Mouse (Mus musculus) midbrain, embryonic 12.5 days (tissue): ENCODE measurements around the gene Fxr2. TPM values are rescaled to one million over a fixed set of nuclear protein-coding genes. Genes with fewer than 3 reads are reported as not detected.

Experiments used
- ATAC-seq: fragments of 200-750 bp; cut with Nextera tagmentation; 2 replicates; pipeline ENCODE4 v1.8.0; 2017; ENCODE audit warnings: low read depth, moderate TSS enrichment, moderate library complexity; ENCODE audit not compliant: low FRiP score
- H3K27ac ChIP-seq: fragments of 300-500 bp; sonication (generic); replicated peaks from 2 replicates; pipeline ENCODE4 v1.5.1; 2016; ENCODE audit warnings: mild to moderate bottlenecking
- H3K27me3 ChIP-seq: fragments of 300-500 bp; sonication (generic); 2 replicates; pipeline ENCODE4 v1.6.1; 2016; ENCODE audit warnings: mild to moderate bottlenecking
- H3K36me3 ChIP-seq: fragments of 300-500 bp; sonication (generic); 2 replicates; pipeline ENCODE4 v1.6.1; 2016
- H3K4me1 ChIP-seq: fragments of 300-500 bp; sonication (generic); 2 replicates; pipeline ENCODE4 v1.6.1; 2016
- H3K4me2 ChIP-seq: fragments of 300-500 bp; sonication (generic); replicated peaks from 2 replicates; pipeline ENCODE4 v1.6.1; 2016; ENCODE audit warnings: mild to moderate bottlenecking, moderate library complexity
- H3K4me3 ChIP-seq: fragments of 300-500 bp; sonication (generic); 2 replicates; pipeline ENCODE4 v1.5.1; 2016; ENCODE audit warnings: mild to moderate bottlenecking
- H3K9ac ChIP-seq: fragments of 300-500 bp; sonication (generic); replicated peaks from 2 replicates; pipeline ENCODE4 v1.6.1; 2016; ENCODE audit warnings: mild to moderate bottlenecking, moderate library complexity
- H3K9me3 ChIP-seq: fragments of 300-500 bp; sonication (generic); 2 replicates; pipeline ENCODE4 v1.6.1; 2016; ENCODE audit warnings: mild to moderate bottlenecking
- WGBS: fragments of 180-500 bp; shearing (Covaris S2); methylation state at CpG from one replicate; pipeline ENCODE4 v1.1.7; 2016; 5-methylcytosine and 5-hydroxymethylcytosine counted together
- polyA plus RNA-seq: library from polyadenylated mRNA; unstranded; fragments of >200 nt; fragmentation: Nextera tagmentation; extraction: Ambion mirVana; gene quantifications from 2 replicates; pipeline ENCODE4 v1.2.1, GENCODE M21; 2016

Gene Fxr2
- polyA plus RNA-seq, 1 experiment from 2014 or later: 59.2 TPM

GRCm38 (mm10) chr11:69633128-69633866 lies 507 bp downstream of the Fxr2 start:
- H3K27ac ChIP-seq: peak overlapping the region; percentile 98
- ATAC-seq: peak; percentile 63
- H3K9ac ChIP-seq: peak overlapping the region; percentile 96
- peak overlapping the region; percentile 80 for H3K4me2 ChIP-seq
- H3K4me1 ChIP-seq: peaks cover 21% of the 10 kb centered on the region
- WGBS: under 1% methylated on average over 41 of the region's 50 CpGs
- peak overlapping the region; percentile 99 for H3K4me3 ChIP-seq
- peaks cover 9% of the 10 kb centered on the region for H3K36me3 ChIP-seq
- H3K9me3 ChIP-seq: no peaks in the 10 kb centered on the region
- no peaks in the 10 kb centered on the region for H3K27me3 ChIP-seq

- H3K9ac ChIP-seq: no peak overlapping the region
- H3K4me3 ChIP-seq: 0 out of 2 replicates have a peak overlapping the region, but pooled peaks have one; percentile 4
- peaks cover 26% of the 10 kb centered on the region for H3K36me3 ChIP-seq
- H3K27me3 ChIP-seq: no peaks in the 10 kb centered on the region
- H3K4me2 ChIP-seq: peak overlapping the region; percentile 80
- no peak for ATAC-seq
- no peaks in the 10 kb centered on the region for H3K9me3 ChIP-seq
- peaks cover 21% of the 10 kb centered on the region for H3K4me1 ChIP-seq
- WGBS: 90% methylated on average over 3 of the region's 3 CpGs
- no peak overlapping the region for H3K27ac ChIP-seq
Observed at GRCm38 (mm10) chr11:69635471-69635870, 2.7 kb downstream of the Fxr2 start.

GRCm38 (mm10) chr11:69645860-69646259 lies 13.1 kb downstream of the Fxr2 start:
- H3K4me2 ChIP-seq: no peak overlapping the region
- no peak overlapping the region for H3K9ac ChIP-seq
- H3K9me3 ChIP-seq: no peaks in the 10 kb centered on the region
- no peak for ATAC-seq
- H3K27me3 ChIP-seq: no peaks in the 10 kb centered on the region
- H3K4me1 ChIP-seq: no peaks in the 10 kb centered on the region
- H3K27ac ChIP-seq: no peak overlapping the region
- WGBS: 99% methylated on average over 5 of the region's 5 CpGs
- H3K36me3 ChIP-seq: peaks cover 97% of the 10 kb centered on the region
- no peak overlapping the region for H3K4me3 ChIP-seq

GRCm38 (mm10) chr11:69653399-69653798 lies 20.6 kb downstream of the Fxr2 start:
- H3K9me3 ChIP-seq: no peaks in the 10 kb centered on the region
- no peak for ATAC-seq
- no peaks in the 10 kb centered on the region for H3K27me3 ChIP-seq
- no peak overlapping the region for H3K4me3 ChIP-seq
- H3K27ac ChIP-seq: peak overlapping the region; percentile 21
- peaks cover 80% of the 10 kb centered on the region for H3K36me3 ChIP-seq
- 53% methylated on average over 5 of the region's 5 CpGs for WGBS
- H3K4me2 ChIP-seq: no peak overlapping the region
- H3K4me1 ChIP-seq: peaks cover 9% of the 10 kb centered on the region
- H3K9ac ChIP-seq: no peak overlapping the region

- peaks cover 77% of the 10 kb centered on the region for H3K36me3 ChIP-seq
- 51% methylated on average over 9 of the region's 9 CpGs for WGBS
- H3K27ac ChIP-seq: 0 out of 2 replicates have a peak overlapping the region, but pooled peaks have one; percentile 8
- H3K9me3 ChIP-seq: no peaks in the 10 kb centered on the region
- peaks cover 9% of the 10 kb centered on the region for H3K4me1 ChIP-seq
- H3K4me2 ChIP-seq: no peak overlapping the region
- no peak overlapping the region for H3K9ac ChIP-seq
- no peaks in the 10 kb centered on the region for H3K27me3 ChIP-seq
- no peak overlapping the region for H3K4me3 ChIP-seq
- no peak for ATAC-seq
Observed at GRCm38 (mm10) chr11:69654760-69655159, 22.0 kb downstream of the Fxr2 start.

GRCm38 (mm10) chr11:69655264-69656064 lies 22.7 kb downstream of the Fxr2 start, which contains the start of gene Sox15:
Gene Sox15 (plus strand): TSS chr11:69655314.
- peak; percentile 59; the same call in 1 of the 2 replicates for ATAC-seq
- H3K27ac ChIP-seq: peak within 1 kb of the TSS; percentile 39; the same call in 1 of the 2 replicates
- H3K27me3 ChIP-seq: no peaks in the 10 kb centered on the region
- H3K9ac ChIP-seq: no peak within 1 kb of the TSS
- H3K4me3 ChIP-seq: no peak within 1 kb of the TSS
- 25% methylated on average over 34 of the region's 34 CpGs for WGBS
- H3K4me2 ChIP-seq: no peak within 1 kb of the TSS
- H3K4me1 ChIP-seq: peaks cover 9% of the 10 kb centered on the region
- peaks cover 75% of the 10 kb centered on the region for H3K36me3 ChIP-seq
- no peaks in the 10 kb centered on the region for H3K9me3 ChIP-seq

GRCm38 (mm10) chr11:69656065-69656455 lies 23.3 kb downstream of the Fxr2 start:
- H3K4me2 ChIP-seq: no peak overlapping the region
- no peaks in the 10 kb centered on the region for H3K9me3 ChIP-seq
- H3K27me3 ChIP-seq: no peaks in the 10 kb centered on the region
- no peak overlapping the region for H3K4me3 ChIP-seq
- H3K27ac ChIP-seq: no peak overlapping the region
- ATAC-seq: no peak
- H3K9ac ChIP-seq: no peak overlapping the region
- H3K36me3 ChIP-seq: peaks cover 70% of the 10 kb centered on the region
- WGBS: 83% methylated on average over 5 of the region's 5 CpGs
- peaks cover 10% of the 10 kb centered on the region for H3K4me1 ChIP-seq

GRCm38 (mm10) chr11:69656617-69657461 lies 24.0 kb downstream of the Fxr2 start:
- Histone ChIP-seq H3K4me3 (0 out of 2 replicates have a peak overlapping the region, but pooled peaks have one; percentile 0), H3K4me1 (peaks cover 16% of the 10 kb centered on the region), H3K9ac (no peak overlapping the region), H3K27me3 (no peaks in the 10 kb centered on the region), H3K4me2 (no peak overlapping the region), H3K27ac (no peak overlapping the region), H3K36me3 (peaks cover 62% of the 10 kb centered on the region), H3K9me3 (no peaks in the 10 kb centered on the region)
- no peak for ATAC-seq
- WGBS: 83% methylated on average over 10 of the region's 10 CpGs

GRCm38 (mm10) chr11:69657462-69657881 lies 24.7 kb downstream of the Fxr2 start:
- Histone ChIP-seq H3K27me3 (no peaks in the 10 kb centered on the region), H3K4me1 (peaks cover 16% of the 10 kb centered on the region), H3K4me3 (0 out of 2 replicates have a peak overlapping the region, but pooled peaks have one; percentile 0), H3K9ac (no peak overlapping the region), H3K9me3 (no peaks in the 10 kb centered on the region), H3K36me3 (peaks cover 56% of the 10 kb centered on the region), H3K27ac (no peak overlapping the region), H3K4me2 (no peak overlapping the region)
- WGBS: 87% methylated on average over 15 of the region's 15 CpGs
- no peak for ATAC-seq

- peaks cover 64% of the 10 kb centered on the region for H3K36me3 ChIP-seq
Observed at GRCm38 (mm10) chr11:69661221-69661881, 28.6 kb downstream of the Fxr2 start.

More at GRCm38 (mm10) chr11:69661221-69661881, 28.6 kb downstream of the Fxr2 start:
- peak overlapping the region; percentile 61 for H3K4me2 ChIP-seq
- peak overlapping the region; percentile 97; the same call in 1 of the 2 replicates for H3K27ac ChIP-seq
- H3K27me3 ChIP-seq: no peaks in the 10 kb centered on the region
- ATAC-seq: no peak
- peaks cover 12% of the 10 kb centered on the region for H3K4me1 ChIP-seq
- WGBS: 84% methylated on average over 3 of the region's 3 CpGs
- peak overlapping the region; percentile 63 for H3K9ac ChIP-seq
- peak overlapping the region; percentile 57 for H3K4me3 ChIP-seq
- H3K9me3 ChIP-seq: no peaks in the 10 kb centered on the region
